Mouse (Mus musculus) thymus, adult 18-20 months (tissue): ENCODE measurements at regions not wholly inside any gene's neighbourhood (a gene's known extent, or its start where the extent isn't known, plus 50 kb on each side); places are given as distances from the start of the nearest gene placed in this dataset.

Source experiments
- DNase-seq, 2 experiments: peaks; one replicate each; pipeline ENCODE4 v3.0.0; 2022; ENCODE audit warnings: mixed read lengths in 2 of 2

DNA sequence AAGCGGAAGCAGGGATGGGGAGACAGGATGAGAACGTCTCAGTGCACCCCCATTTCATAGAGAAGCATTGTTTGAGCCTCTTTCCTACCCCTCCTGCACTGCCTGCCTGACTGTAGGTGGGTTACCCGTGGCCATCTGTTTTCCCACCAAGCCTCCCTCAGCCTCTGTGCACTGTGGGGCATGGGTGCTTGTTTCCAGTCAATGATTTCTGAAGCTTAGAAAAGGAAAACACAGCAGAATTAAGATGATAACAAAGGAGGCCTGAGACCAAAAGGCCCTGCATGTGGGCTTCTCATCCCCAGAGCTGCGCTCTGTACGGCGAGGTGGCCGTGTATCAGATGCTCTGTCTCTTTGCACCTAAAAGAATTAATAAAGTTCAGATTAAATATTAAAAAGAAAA is 92.9 kb upstream of the Pabpc6 start:
- DNase-seq = no peak

DNA sequence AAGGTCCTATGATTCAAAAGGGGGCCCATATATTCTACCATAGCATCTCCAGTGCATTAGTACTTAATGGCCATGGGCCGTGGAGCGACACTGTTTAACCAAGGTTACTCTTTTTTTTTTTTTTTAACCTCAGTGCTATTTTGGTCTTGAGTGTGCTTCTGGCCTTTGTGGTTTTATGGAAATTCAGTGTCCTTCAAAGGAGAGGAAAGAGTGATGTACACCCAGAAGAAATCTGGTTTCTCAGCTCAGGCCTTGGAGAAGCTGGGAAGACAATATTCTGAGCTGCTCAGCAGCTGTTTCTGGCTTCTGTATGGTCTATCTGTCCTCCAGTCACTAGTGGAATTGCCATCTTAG is 91.2 kb upstream of the Pabpc6 start:
- DNase-seq = no peak

DNA sequence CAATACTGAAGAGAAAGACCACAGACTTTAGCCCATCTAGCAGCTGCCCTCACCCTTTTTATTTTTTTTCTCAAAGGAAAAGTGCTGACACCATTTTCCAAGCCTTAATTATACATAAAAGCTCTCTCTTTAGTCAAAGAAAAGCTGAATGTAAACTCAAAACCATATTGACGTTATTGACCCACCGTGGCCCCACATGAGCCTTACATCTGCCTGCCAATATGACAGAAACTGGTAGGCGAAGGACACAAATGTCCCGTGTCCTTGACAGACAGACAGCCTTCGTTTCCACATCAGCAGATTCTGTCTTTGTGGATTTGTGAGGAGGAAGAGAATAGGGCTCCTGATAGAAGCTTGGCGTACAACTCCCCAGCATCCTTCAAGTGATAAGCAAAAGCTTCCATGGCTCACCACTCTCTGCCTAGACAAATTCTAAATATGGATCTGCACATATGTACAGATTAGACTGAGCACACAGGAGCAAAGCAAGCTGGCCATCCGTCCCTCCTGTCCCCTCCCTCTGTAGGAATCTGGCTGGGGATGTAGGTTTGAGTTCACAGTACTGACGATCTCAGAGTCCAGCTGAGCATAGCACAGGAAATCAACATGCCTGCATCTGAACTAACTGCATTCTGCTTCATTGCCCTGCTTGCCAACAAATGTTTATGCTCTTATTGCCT is 90.6 kb upstream of the Pabpc6 start:
- no peak for DNase-seq

DNA sequence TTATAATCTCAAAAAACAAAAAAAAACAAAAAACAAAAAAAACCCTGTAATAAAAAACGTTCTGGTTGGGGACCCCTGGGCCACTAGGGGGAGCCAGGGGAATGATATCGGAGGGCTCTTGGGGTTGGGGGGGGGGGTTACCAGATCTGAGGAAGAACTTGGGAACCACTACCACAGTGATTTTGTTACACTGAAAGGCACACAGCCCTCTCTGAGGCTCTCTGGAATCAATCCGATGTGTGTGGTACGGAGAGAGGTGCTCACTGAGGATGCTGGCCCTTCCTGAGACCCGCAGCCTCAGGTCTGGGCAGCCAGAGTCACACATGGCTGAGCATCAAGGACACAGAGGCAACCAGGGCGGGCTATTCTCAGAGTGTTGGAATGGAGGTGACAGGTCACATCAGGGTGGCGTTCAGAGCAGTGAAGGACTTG is 89.9 kb upstream of the Pabpc6 start:
- no peak for DNase-seq

DNA sequence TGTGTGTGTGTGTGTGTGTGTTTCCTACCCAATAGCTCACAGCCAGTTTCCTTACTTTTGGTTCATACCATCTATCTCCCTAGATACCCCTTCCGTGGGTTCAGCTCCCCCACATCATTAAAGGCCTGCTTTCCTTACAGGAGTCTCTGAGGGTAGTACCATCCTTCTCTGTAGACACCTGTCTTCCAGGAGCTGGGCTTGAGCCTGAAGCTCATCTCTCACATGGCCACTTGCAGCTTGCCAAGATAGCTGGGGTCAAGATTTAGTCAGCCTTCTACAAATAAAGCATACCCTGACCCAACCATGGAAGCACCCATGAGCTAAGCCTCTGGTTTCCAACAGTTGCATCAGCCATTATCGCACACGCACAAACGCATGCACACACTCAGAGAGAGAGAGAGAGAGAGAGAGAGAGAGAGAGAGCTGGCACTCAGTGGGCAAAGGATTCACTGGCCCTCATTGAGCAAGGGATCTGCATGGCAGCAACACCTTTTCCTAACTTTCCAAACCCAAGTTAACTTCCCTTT is 88.3 kb upstream of the Pabpc6 start:
- no peak for DNase-seq

DNA sequence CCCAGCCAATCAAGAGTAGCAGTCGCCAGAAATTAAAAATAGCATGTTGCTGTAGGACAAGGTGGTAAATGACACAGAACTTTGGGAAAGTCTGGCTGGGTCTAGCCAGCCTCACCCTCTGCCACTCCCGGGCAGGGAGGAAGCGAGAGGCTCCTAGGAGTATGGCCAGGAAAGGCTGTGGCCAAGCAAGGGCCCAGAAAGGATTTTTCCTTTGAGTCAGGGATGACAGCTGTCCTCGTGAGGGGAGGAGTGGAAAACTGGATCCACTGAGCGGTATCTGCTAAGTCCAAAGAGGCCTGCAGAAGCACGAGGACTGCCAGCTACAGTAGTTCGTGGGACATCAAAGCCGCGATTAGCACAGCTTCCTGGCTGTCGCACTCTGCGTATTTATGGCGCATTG is 87.2 kb upstream of the Pabpc6 start:
- DNase-seq = no peak

DNA sequence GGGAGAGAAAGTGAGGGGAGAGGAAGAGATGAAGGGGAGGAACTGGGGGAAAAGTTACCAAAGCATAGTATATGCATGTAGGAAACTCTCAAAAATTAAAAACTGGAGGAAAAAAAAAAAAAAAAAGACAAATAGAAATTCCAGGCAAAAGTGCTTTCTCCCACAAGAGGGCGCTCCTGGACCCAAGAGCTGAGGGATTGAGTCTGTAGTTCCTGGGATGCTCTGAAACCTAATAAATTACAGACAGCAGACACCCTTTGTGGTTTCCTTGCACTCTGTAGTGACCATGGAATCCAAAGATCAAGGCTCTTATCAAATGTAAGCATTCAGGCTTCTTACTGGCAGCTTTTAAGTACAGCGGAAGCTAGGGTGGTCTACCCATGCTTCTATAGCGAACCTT is 86.7 kb upstream of the Pabpc6 start:
- DNase-seq = no peak

DNA sequence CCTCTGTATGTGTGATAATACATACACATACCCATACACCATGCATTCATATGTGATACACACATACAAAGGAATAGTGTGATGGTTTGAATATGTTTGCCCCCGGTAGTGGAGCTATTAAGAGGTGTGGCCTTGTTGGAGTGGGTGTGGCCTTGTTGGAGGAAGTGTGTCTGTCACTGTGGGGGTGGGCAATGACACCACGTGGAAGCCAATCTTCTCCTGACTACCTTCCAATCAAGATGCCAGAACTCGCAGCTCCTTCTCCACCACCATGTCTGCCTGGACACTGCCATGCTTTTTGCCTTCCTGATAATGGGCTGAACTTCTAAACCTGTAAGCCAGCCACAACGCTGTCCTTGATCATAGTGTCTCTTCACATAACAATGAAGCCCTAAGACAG is 86.1 kb upstream of the Pabpc6 start:
- DNase-seq = no peak

DNA sequence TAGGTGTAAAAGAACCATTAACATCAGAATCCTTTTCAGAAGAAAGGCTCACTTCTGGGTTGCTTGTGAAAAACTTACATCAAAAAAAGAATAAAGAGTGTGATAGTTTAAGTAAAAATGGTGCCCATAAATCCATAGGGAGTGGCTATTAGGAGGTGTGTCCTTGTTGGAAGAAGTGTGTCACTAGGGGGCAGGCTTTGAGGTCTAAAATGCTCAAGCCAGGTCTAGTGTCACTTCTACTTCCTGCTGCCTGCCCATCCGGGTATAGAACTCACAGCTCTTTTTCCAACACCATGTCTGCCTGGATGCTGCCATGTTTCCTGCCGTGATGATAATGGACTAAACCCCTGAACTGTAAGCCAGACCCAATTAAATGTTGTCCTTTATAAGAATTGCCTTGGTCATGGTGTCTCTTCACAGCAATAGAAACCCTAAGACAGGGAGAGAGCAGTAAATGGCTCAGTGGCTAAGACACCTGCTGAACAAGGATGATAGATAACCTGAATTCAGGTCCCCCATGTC is 85.4 kb upstream of the Pabpc6 start:
- no peak for DNase-seq

DNA sequence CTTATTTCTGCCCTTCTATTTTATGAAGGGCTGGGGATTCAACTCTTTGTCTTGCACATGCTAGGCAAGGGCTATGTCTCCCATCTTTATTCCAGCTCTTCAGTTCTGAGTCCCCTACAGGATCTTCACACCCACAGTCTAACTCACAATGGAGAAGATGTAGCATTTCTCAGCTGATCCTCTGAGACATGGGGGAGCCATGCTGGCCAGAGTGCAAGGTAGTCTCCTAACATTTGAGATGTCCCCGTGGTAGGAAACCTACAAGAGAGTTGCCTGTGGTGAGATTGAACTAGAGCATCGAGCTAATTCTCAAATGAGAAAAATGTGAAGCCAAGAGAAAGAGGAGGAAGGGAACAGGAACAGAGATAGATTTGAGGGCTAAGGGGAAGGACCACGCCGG is 83.3 kb upstream of the Pabpc6 start:
- DNase-seq = no peak

DNA sequence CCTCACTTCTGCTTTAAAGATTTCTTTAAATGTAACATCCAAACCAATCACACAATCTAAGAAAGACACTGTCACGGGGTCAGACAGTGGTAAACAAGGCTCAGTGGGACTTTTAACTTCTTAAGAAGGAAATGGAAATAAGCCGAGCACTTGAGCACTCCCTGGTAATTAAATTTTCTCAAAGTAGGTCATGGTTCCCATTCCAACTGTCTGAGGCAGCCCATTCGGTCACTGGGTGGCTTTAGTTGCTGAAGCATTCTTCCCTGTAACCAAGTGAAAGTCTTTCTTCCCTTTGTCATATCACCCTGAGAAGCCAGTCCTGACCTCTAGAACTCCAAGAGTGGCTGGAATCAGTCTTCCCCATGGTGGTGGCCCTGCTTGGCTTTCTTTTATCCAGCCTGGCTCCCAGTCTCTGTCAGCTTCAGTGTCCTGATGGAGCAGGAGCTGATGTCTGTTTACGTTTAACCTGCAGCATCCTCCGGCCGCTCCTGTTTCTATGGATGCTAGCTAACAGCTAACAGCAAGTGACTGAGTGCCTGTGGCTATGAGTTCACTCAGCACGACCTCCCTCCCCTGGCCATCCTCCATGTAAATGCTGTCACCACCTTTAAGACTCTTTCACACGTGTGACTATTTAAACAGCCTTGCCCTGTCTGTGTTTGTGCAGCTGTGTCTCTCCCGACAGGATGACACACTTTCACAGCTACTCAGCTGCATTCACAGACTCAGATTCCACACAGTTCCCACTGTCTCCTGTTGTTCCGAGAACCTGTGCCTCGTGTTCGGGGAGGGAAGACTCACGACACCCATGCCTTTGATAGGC is 82.0 kb upstream of the Pabpc6 start:
- DNase-seq = no peak

DNA sequence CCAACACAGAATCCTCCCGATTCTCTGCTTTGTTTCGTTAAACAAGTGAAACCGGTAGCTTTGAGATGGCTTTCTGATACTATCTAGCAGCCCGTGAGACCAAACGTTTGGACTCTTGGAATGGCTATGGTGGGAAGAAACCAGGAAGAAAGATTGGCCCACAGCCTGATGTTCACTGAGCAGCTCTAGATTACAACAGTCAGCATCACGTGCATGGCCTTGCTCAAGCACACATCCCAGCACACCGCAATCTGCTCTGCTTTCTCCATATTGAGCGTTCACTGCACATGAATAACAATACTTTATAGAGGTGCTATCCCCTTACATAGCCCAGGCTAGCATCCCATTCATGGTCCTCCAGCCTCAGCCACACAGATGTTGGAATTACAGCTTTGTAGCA is 80.5 kb upstream of the Pabpc6 start:
- DNase-seq = no peak

DNA sequence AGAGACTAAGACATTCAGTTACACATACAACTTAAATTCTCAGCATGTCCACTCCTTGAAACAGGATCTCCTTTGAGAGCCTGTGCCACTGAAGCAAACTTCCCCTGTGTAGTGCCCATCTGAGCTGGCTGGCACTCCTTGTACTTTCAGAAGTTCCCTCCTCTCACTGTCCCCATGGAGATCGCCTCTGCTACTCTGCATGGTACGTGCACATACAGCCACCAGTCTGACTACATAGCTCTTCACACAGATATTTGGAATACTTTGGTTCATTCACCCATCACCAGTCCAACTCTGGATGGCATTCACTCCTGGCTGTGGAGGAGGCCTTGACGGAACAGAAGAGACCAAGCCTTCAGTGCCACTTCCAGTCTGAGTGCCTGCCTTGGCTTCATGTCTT is 79.8 kb upstream of the Pabpc6 start:
- DNase-seq = no peak

DNA sequence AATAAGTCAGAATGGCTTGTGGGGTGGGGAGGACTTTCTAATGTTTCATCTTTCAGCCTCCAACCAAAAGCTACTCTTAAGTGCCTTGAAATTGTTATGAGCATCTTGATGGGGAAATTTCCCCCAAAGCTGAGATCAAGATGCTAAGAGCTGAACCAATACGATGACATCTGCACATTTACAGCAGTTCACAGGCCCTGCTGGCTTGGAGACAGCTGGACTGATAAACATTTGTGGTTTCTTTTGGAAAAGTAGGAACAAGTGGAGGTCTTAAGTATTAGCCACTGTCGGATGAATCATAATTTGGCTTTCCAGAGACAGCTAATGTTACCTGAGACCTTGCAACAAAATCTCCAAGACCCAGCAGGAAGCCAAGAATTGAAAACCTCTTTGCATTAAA is 78.4 kb upstream of the Pabpc6 start:
- no peak for DNase-seq

DNA sequence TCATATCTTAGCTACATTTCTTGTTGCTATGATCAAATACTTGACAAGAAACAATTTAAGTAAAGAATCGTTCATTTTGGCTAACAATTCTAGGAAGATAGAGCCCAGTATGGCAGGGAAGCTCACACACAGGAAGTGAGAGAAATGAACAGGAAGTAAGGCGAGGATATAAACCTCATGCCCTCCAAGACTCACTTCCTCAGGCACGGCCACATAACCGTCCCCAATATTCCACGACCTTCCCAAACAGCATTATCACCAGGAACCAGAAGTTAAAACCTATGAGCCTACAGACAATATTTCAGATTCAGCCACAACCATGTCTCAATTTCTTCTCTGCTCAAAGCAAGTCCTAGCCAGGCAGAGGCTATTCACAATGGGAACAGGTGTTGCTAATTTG is 73.8 kb upstream of the Pabpc6 start:
- no peak for DNase-seq

DNA sequence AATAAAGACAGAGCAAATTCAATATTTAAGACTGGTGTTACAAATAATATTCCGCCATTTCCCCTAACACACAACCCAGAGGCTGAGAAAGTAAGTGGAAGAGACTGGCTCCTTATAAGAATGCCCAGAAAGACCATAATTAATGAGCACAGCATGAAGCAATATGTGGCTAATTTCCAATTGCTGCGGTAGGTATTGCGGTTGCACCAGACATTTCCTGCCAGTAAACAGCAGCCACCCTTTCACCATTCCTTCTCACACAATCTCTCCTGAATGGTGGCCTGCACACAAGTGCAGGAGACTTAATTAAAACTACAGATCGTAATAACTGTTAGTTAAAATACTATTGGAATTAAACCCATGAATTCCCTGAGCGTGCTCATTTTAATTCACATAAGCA is 71.8 kb upstream of the Pabpc6 start:
- DNase-seq = no peak

DNA sequence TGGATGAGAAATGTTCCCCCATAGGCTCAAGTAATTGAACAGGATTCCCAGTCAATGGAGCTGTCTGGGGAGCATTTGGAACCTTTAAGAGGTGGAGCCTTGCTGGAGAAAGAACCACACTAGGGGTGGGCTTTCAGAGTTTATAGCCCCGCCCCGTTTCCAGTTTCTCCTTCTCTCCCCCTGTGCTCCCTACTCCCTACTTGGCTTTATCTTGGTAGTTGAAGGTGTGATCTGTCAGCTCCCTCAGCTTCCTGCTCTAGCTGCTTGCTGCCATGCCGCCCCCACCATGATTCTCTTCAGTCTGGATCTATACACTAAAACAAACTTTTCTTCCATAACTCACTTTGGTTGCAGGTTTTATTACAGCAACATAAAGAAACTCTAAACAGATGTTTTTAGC is 59.5 kb upstream of the Pabpc6 start:
- no peak for DNase-seq

DNA sequence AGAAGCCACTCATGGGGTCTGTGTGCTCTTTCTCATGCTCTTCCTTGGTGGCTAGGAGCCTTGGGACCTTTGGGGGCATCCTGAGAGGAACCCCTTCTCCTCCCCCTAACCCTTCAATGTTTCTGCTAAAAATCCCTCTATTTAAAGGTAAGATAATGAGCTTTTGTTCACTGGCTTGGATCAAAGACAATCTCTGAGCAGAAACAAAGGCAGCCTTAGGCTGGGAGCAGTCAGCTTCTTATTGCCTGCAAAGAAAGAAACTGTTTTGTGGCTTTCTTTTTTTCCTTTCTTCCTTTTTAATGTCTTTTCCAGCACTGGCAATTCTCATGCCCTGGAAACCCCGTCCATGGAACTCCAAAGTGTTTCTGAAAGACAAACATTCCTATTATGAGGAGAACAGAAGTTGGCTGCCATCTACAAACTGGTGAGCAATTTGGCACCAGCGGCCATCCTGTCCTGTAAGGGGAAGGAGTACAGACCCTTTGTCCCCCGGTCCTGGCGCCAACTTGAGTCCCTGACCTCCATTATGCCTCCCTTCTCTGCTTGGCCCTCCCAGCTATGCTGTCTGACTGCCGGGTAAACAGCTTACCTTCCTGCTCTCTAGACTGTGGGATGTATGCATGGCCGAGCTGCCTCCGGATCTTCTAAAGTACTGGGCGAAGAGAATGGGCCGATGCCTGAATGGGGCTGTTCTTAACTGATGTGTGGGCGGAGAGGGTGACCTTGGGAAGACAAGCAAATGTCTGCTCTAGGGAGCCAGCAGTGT is 56.4 kb upstream of the Pabpc6 start:
- DNase-seq = no peak

DNA sequence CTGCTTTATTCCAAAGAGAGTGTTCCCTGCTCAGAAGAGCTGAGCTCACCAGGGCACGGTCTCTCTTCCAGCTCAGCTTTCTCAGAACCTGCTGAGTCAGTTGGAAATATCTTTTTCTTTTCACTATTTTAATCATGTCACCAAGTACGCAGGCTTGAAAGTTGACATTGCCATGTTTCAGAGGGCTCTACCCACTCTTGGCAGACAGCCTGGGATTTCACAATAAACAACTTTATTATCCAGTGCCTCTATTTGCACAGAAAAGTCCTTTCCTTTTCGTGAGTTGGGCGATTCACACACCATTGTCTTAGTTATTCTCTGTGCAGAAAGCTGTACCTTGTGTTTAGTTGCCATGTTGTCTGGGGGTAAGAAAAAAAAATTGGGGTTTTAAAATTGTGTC is 54.0 kb upstream of the Pabpc6 start:
- no peak for DNase-seq

DNA sequence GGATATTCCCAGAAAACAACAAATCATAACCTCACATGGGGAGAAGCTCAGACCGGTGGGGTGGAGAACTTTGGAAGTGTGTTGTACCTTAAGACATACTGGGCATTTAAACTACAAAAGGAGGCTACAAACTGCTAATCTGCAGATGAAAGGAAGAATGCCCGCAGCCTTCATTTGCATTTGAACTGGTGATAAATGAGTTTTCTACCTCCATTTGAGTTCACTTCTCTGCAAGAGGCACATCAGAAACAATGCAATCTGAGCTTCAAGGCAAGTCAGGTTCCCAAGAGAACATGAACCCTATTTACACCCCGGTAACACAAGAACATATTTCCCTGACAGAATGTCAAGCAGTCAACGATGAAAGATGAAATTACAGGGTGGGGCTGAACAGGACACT is 53.2 kb upstream of the Pabpc6 start:
- DNase-seq = no peak
